Mouse (Mus musculus): ENCODE results near the gene Htra3.
A peak's percentile ranks its signal among the peaks of the same experiment; 100 is the strongest.

Htra3 gene

DNA sequence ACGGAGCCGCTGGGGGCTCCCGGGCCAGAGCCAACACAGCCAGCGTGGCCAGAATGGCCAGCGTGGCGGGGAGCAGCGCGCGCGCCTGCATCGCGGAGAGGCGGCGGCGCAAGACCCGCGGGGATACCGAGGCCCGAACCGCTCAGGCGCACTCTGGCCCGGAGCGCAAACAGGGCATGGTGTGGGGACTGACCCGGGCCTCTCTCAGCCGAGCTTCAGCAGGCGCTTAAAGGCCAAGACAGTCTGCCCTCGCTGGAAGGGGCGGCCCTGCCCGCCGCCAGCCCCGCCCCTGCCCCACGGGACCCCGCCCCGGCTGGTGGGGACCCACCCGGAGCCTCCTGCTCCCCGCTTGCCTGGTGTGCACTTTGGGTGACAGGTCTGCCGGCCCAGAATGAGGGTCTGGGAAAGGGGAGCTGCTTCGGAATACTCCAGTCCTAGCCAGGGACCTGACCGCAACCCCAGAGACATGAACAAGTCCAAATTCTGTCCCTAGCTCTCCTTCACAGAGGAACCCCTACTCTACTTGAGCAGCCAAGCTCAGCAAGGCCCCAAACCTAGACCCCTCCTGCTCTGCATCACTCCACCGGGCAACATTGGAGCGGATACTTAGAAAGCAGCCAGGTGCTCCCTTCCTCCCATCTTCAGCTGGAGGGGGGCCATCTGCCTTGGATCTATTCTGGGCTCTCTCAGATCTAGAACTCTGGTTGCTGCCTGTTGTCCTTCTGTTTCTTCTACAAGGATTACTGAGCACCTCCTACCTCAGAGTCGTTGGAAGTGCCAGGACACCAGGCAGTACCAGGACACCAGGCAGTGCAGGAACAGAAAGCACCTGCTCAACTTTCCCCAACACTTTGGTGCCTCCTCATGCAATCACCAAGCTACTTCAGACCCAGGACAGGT, at the start of gene Htra3:
TSS of gene Htra3 (minus strand) at position 527 of the 900 bp plus-strand sequence.
- peak in 1 of 2 experiments; percentile 50 for DNase-seq

GRCm38 (mm10) chr5:35728957-35729460, 49.4 kb upstream of the Htra3 start:
- peak; percentile 97 to 98 for DNase-seq

DNA sequence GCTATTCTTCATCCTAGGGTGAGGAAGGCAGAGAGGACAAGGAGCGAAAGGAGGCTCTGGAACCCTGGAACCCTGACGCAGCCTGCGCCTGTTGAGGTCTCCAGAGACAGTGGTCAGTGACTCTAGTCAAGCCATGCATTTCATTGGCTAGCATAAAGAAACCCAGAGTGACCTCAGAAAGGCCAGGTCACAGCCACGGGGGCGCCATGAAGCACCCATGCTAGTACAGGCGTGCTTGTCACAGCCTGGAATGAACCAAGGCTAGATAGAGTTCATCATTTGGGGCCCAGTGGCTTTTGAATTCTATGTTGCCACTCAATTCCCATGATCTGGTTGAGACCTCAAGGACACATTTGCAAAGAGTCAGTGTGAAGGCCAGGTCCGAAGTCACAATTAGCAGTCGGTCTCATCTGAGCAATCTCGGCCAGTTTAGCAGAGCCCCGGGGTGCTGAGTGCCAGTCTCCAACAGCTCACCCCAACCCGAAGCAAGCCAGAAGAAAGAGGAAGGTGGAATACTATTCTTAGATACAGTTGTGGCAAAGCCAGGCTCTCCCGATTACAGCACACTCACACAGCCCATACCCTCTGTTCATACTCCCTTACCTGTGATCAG, 48.9 kb upstream of the Htra3 start:
- peak in 1 of 2 experiments; percentile 51 for DNase-seq

DNA sequence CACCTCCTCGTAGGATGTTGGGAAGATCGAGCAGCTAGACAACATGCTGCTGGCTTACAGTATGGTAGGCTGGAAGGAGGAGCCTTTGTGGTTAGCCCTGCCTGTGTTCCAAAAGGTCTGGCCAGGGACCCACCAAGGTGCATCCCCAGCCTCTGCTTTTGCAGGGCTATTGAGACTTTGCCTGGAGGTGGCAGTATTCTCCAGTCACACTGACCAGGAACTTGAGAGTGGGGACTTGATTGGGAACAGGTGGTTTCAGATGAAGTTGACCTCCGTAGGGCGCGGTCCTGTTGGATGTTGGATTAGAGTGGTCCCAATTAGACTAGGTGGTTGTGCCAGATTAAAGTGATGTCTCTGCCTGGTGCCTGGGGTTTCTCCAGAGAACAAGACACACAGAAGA, 47.9 kb upstream of the Htra3 start:
- peak; percentile 42 to 62 for DNase-seq

DNA sequence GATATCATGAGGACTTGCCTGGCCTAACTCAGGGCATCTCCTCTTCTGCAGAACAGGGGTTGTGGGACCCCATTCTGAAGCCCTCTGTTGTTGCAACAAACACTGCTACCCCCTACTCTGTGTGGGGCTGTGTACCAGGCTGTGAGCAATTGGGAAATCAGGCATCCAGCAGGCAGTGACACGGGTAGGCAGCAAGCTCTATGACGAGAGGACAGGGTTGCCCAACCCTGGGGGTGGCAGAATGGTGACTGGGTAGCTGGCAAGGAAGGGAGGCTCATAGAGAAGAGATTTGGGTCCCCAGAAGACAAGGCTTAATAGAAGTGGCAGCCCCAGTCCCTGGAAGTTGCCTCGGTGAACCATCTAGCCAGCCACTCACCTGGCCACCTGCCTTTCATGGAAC, 46.3 kb upstream of the Htra3 start:
- no peak for DNase-seq

DNA sequence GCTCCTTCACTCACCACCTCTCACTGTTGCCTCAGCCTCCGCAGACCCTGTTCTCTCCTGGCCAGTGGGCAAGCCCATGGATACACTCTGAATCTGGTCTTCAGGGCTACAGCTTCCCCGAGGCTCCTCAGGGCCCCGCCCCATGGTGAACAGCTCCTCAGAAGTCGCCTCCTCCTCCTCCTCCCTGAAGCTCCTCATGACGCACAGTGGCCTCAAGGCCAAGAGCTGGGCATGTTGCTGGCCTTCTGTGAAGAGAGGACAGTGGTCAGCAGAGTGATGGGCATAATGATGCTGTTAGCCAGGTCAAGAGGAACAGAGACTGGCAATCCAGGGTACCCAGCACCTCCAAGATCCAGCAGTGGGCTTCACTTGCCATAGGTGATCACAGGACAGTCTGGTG, 44.3 kb upstream of the Htra3 start:
- DNase-seq: no peak

GRCm38 (mm10) chr5:35722654-35723053, 43.1 kb upstream of the Htra3 start:
- DNase-seq: peak in 1 of 2 experiments; percentile 45

- no peak for DNase-seq
These were observed 42.4 kb upstream of the Htra3 start for GRCm38 (mm10) chr5:35721933-35722332.

DNA sequence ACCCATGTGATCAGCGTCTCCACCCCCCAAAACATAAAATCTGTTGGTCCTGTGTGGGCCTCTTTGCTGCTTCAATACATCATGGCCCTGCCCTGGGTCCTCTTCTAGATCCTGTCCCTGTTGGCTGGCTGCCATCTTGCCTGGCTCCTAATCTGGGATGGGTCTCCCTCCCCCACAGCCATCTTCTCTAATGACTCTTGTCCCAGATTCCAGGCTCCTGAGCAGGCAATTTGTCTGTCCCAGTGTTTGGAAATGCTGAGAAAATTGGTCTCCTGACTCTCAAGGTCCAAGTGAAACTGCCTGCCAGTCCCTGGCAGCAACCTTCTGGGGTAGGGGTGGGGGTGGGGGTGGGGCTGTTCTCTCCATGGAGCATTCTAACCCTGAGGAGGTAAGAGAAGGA, 40.3 kb upstream of the Htra3 start:
- peak; percentile 48 to 63 for DNase-seq

DNA sequence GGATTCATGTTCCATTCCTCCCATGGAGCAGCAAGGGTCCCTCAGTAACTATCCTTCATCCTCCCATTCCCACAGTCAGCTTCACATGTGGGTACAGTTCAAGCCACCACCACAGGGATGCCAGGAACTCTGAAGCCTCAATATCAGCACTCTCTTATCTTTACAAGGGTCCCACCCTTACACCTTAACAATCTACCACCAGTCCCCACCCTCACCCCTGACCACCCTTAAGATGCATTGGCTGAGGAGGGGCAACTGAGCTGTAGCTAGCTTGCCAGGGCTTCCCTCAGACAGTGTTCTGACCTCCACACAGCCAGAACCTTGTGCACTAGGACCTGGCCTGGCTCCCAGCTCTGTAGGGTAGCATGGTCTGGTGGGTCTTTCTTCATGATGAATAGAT, 39.8 kb upstream of the Htra3 start:
- DNase-seq: no peak

GRCm38 (mm10) chr5:35718817-35719216, 39.2 kb upstream of the Htra3 start:
- no peak for DNase-seq

DNA sequence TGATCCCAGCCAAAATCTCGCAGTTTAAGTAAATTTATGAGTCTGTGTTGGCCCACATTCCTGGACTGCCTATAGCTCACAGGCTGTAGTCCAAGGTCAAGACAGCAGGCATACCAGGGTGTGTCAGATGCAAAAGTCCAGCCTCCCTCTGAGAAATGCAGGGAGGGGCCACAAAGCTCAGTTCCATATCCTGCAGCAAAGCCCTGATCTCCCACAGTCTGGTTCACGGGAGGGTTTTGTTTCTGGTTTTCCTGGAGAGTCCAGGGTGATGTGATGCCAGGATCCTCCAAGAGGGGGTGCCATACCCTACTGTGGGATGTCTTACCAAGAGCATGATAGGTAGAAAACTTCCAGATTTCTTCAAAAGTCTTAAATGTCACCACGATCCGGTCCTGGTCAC, 38.4 kb upstream of the Htra3 start:
- peak; percentile 56 to 83 for DNase-seq

DNA sequence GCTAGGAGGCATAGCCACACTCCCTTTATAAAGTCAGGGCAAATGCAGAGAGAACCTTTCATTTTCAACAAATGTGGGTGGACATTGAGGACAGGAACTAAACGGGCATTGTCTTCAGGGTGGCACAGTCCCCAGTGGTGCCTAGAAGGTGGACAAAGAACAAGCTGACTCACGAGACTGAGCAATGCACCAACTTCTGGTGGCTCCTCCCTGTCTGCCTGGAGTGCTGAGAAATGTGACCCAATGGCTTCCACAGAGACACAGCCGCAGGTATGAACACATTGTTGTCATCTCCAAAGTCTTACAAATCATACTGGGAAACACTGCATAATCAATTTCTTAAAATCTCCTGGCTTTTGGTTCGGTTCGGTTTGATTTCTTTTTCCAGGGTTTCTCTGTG, 37.9 kb upstream of the Htra3 start:
- no peak for DNase-seq

GRCm38 (mm10) chr5:35713649-35714354, 34.2 kb upstream of the Htra3 start:
- peak; percentile 74 to 86 for DNase-seq

DNA sequence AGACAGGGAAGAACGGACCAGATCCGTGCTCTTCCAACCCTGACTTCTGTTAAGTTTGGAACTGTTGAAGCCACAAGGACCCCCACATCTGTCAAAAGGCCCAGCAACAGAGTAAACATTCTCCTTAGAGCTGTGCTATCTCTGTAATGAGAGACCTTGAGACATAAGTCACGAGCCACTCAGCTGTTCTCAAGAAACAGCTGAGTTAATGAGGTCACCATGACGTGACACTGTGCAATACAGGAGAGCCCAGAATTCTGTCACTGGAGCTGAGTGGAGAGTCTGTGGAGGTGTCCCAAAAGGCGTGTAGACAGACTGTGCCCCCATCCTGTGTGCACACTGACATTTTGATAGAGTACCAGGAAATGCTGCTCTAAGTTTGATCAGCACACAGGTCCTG, 32.9 kb upstream of the Htra3 start:
- DNase-seq: no peak

DNA sequence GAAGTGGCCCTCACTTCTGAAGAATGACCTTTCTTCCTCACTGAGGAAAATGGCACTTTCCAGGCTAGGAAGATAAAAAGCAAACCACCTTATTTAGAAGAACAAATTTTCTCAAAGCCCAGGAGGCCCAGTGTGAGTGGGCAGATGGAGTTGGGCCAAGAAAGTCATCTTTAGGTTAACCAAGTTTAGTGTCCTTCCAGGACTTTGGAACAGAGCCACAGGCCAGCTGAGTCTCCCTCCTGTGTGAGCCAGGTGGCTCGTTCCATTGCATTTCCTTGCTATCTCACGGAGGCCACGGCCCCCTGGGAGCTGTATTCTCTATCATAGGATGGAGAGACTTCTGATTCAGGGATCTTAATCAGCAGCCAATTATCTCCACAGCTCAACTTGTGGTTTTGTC, 31.3 kb upstream of the Htra3 start:
- no peak for DNase-seq

- peak; percentile 40 to 44 for DNase-seq
These were observed 30.9 kb upstream of the Htra3 start for GRCm38 (mm10) chr5:35710481-35710880.

GRCm38 (mm10) chr5:35705411-35705810, 25.8 kb upstream of the Htra3 start:
- DNase-seq: no peak

- DNase-seq: no peak
These were observed 24.2 kb upstream of the Htra3 start for GRCm38 (mm10) chr5:35703814-35704213.

DNA sequence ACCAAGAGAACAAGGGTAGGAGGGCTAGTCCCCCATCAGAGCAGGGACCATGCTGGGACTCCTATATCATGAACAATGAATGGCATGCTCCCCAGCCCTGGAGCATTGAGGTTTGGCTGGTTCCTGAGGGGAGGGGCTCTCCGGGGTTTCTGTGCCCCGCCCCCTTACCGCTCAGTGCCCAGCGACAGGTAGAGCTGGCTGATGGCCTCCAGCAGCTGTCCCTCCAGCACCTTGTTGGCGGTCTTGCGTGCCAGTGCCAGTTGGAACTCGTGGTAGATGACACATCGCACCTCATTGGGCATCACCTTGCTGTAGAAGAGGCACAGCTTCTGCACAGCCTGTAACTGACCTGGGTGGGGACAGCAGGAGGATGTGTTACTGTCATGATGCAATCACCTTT, 23.6 kb upstream of the Htra3 start:
- no peak for DNase-seq

DNA sequence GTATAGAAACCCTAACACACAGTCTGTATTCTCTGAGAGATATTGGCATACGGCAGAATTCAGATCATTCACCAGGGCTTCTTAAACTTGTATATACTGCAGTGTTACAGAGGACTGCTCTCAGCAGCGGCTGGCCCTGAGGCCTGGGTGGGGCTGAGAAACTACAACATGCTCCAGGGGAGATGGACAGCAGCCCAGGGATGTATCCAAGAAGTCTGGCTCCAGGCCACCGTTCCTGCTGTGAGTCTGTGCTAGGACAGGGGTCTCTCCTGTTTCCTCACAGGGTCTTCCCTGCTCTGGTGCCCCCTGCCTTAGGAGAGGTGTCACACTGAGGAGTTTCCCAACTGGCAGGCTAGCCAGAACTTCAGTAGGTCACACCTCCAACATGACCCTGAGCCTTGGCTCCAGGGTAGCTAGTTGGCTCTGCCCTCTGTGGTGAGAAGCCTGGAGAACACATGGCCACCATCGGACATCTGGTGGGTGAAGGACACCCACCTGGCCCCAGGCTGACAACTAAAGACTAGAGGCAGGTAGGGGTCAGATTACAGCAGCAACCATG, 23.1 kb upstream of the Htra3 start:
- DNase-seq: no peak

DNA sequence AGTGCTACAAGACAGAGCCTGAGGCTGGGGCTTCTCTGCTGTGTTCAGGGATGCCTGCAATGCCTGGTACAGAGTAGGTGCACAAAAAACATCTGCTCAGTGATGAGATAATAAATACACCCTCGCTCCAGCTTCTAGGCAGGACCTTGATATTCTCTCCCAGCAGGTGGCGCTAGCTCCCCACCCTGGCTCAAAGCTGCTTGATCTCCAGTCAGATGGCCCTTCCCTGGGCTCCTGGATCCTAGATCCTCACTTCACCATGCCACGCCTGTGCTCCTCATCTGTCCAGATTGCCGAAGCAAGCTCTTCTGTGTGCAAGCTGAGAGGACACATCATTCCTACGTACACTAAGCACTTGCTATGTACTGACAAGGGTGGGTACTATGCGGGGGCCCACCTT, 21.5 kb upstream of the Htra3 start:
- peak; percentile 70 to 87 for DNase-seq

GRCm38 (mm10) chr5:35695815-35696214, 16.2 kb upstream of the Htra3 start:
- DNase-seq: peak; percentile 34 to 67
